Mouse (Mus musculus) ovary, adult 10 weeks (tissue): ENCODE results near the gene Ndufa4l2. TPM values are rescaled to one million over a fixed set of nuclear protein-coding genes. Genes with fewer than 3 reads are reported as not detected.

ENCODE experiments used
- polyA plus RNA-seq: library from polyadenylated mRNA; stranded (reverse); fragments of 350-450 nt; fragmentation: Illumina TruSeq; extraction: RNeasy Lipid Tissue Mini Kit (QIAGEN cat#74804); gene quantifications from one replicate; pipeline ENCODE4 v1.2.3, GENCODE M21; 2014

Gene Ndufa4l2
- not detected for polyA plus RNA-seq

DNA sequence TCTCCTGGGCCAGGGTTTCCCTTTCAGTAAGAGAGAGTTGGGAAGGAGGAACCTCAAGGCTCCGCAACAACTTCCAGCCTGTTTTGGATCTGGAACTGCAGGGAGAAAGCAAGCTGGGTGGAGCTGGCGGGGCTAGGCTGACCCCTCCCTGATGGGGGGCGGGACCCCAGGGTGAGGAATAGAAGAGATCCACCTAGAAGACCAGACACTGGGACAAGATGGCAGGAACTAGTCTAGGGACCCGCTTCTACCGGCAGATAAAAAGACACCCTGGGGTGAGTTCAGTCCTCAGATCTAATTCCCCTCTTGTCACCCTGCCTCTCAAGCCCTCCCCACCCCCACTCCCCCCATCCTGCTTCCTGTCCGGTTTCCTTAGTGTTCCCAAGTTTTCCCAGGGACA lies at the start of gene Ndufa4l2:
Gene Ndufa4l2, plus strand, starts transcription at position 204 of the 400 bp plus-strand sequence.

DNA sequence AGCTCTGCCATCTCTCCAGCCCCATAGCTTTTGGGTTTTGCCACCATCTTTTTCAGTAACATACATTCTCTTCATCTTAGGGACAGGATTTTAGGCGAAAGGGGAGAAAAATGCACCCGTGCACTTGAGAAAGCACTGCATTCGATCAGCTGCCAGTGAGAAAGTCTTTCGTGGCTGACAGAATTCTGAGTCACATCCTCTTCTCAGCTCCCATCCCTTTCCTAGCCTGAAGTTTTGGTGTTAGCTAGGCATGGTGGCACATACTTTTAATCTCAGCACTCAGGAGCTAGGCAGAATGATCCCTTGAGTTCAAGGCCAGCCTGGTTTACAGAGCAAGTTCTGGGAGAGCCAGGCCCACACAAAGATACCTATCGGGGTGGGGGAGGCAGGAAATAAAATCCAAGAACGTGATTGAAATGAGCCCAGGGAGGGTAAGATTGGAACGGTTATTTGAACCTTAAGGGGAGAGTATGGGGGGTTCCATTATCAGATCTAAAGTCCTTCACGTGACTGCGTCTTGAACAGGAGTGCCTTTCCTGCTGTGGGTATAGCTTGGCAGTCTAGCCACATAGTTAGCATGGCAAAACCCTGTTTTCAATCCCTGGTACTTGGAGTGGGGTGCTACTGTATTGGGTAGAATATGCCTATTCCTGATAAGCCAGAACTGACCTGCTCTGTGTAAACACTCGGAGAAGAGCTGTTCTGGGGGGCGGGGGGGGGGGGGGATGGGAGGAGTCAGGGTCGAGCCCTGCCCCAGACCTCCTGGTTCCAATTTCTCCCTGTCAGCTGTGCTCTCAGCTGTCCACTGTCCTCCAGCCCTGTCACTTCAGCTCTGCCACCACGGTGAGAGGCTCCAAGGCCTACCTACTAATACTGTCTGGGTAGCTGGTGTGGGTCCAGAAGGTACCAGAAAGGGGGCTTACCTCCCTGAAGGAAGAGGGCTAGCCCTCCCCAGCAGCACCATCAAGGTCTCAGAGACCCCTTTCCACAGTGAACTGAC lies 13.6 kb upstream of the Ndufa4l2 start, which contains the start of gene Stac3:
Gene Stac3, plus strand, starts transcription at position 793 of the 1,000 bp plus-strand sequence.

GRCm38 (mm10) chr10:127522088-127522581 lies 7.4 kb downstream of the Ndufa4l2 start, which contains the start of gene Shmt2:
TSS of gene Shmt2 (minus strand) at chr10:127522444.

GRCm38 (mm10) chr10:127534036-127534928 lies 19.5 kb downstream of the Ndufa4l2 start, which contains the start of gene Nxph4:
TSS of gene Nxph4 (minus strand) at chr10:127534559.

Other genes with a start within 250 kb of the Ndufa4l2 start
- gene Dctn2, start 248.6 kb upstream of the Ndufa4l2 start, polyA plus RNA-seq: 16.8 TPM
- 3.0 TPM for gene Mbd6, start 225.9 kb upstream of the Ndufa4l2 start, polyA plus RNA-seq
- gene Mars, start 203.2 kb upstream of the Ndufa4l2 start, polyA plus RNA-seq: 11.4 TPM
- gene Arhgap9, start 193.0 kb upstream of the Ndufa4l2 start, polyA plus RNA-seq: 0.20 TPM
- 0.48 TPM for gene Gli1, start 173.0 kb upstream of the Ndufa4l2 start, polyA plus RNA-seq
- not detected for gene Inhbe, start 160.6 kb upstream of the Ndufa4l2 start, polyA plus RNA-seq
- not detected for gene Inhbc, start 144.5 kb upstream of the Ndufa4l2 start, polyA plus RNA-seq
- 379 TPM for gene R3hdm2, start 134.6 kb upstream of the Ndufa4l2 start, polyA plus RNA-seq
- not detected for gene Stac3, start 13.3 kb upstream of the Ndufa4l2 start, polyA plus RNA-seq
- gene Shmt2, start 7.5 kb downstream of the Ndufa4l2 start, polyA plus RNA-seq: 2.8 TPM
- gene Nxph4, start 19.6 kb downstream of the Ndufa4l2 start, polyA plus RNA-seq: not detected
- 12.3 TPM for gene Lrp1, start 106.2 kb downstream of the Ndufa4l2 start, polyA plus RNA-seq
- gene Stat6, start 128.0 kb downstream of the Ndufa4l2 start, polyA plus RNA-seq: 22.9 TPM
- gene Nemp1, start 151.9 kb downstream of the Ndufa4l2 start, polyA plus RNA-seq: 19.4 TPM
- gene Nab2, start 153.6 kb downstream of the Ndufa4l2 start, polyA plus RNA-seq: 3.2 TPM
- 0.17 TPM for gene Myo1a, start 190.2 kb downstream of the Ndufa4l2 start, polyA plus RNA-seq
- not detected for gene Tac2, start 209.5 kb downstream of the Ndufa4l2 start, polyA plus RNA-seq
- gene Zbtb39, start 224.6 kb downstream of the Ndufa4l2 start, polyA plus RNA-seq: 4.6 TPM
- 0.71 TPM for gene Gpr182, start 236.8 kb downstream of the Ndufa4l2 start, polyA plus RNA-seq
- gene Rdh1, start 244.8 kb downstream of the Ndufa4l2 start, polyA plus RNA-seq: 1.4 TPM
- not detected for gene Rdh16f1, start 244.8 kb downstream of the Ndufa4l2 start, polyA plus RNA-seq